Mouse (Mus musculus) heart, postnatal 0 days (tissue): Measurements from ENCODE around the gene Tmem131l. TPM values are rescaled to one million over a fixed set of nuclear protein-coding genes. Genes with fewer than 3 reads are reported as not detected.

Source experiments
- ATAC-seq: fragments of 200-750 bp; cut with Nextera tagmentation; 2 replicates; pipeline ENCODE4 v1.8.0; 2017; ENCODE audit warnings: low read depth, moderate number of reproducible peaks, moderate library complexity; ENCODE audit not compliant: insufficient read depth
- DNase-seq: peaks from one replicate; pipeline ENCODE4 v3.0.0-alpha.2; 2016; ENCODE audit warnings: low spot score
- H3K27ac ChIP-seq: fragments of 300-500 bp; sonication (generic); 2 replicates; pipeline ENCODE4 v1.5.1; 2014; ENCODE audit warnings: low read depth, mild to moderate bottlenecking
- H3K27me3 ChIP-seq: fragments of 300-500 bp; sonication (generic); 2 replicates; pipeline ENCODE4 v1.6.1; 2014; ENCODE audit warnings: low read length, mixed read lengths; ENCODE audit not compliant: control insufficient read depth, insufficient read depth
- H3K36me3 ChIP-seq: fragments of 300-500 bp; sonication (generic); replicated peaks from 2 replicates; pipeline ENCODE4 v1.6.1; 2014; ENCODE audit warnings: low read length, mixed read lengths; ENCODE audit not compliant: control insufficient read depth, insufficient read depth
- H3K4me1 ChIP-seq: fragments of 300-500 bp; sonication (generic); 2 replicates; pipeline ENCODE4 v1.6.1; 2014; ENCODE audit warnings: antibody characterized with exemption; ENCODE audit not compliant: control insufficient read depth, insufficient read depth
- H3K4me2 ChIP-seq: fragments of 300-500 bp; sonication (generic); 2 replicates; pipeline ENCODE4 v1.6.1; 2014; ENCODE audit warnings: low read depth, mild to moderate bottlenecking, low read length, moderate library complexity
- H3K4me3 ChIP-seq: fragments of 300-500 bp; sonication (generic); 2 replicates; pipeline ENCODE4 v1.5.1; 2014; ENCODE audit warnings: low read depth, low read length
- H3K9ac ChIP-seq: fragments of 300-500 bp; sonication (generic); replicated peaks from 2 replicates; pipeline ENCODE4 v1.6.1; 2014; ENCODE audit warnings: low read depth, low read length, mixed read lengths
- H3K9me3 ChIP-seq: fragments of 300-500 bp; sonication (generic); replicated peaks from 2 replicates; pipeline ENCODE4 v1.6.1; 2016; ENCODE audit warnings: low read length; ENCODE audit not compliant: control insufficient read depth
- CTCF ChIP-seq: IDR thresholded peaks from 2 replicates; pipeline ENCODE4 v1.5.1; 2016; ENCODE audit warnings: antibody characterized with exemption, control low read depth, low read depth
- EP300 ChIP-seq: IDR thresholded peaks from 2 replicates; pipeline ENCODE4 v1.6.1; 2016; ENCODE audit warnings: antibody characterized with exemption, low read depth
- WGBS: fragments of 180-500 bp; shearing (Covaris S2); extraction: QIAGEN DNeasy Blood & Tissue Kit; methylation state at CpG from one replicate; pipeline ENCODE4 v1.1.7; 2014; 5-methylcytosine and 5-hydroxymethylcytosine counted together
- polyA plus RNA-seq: library from polyadenylated mRNA; unstranded; fragments of >200 nt; fragmentation: Nextera tagmentation; extraction: Ambion mirVana; gene quantifications from 2 replicates; pipeline ENCODE4 v1.2.1, GENCODE M21; 2015
- total RNA-seq: library from RNA; depleted of rRNA; stranded (reverse); fragments of >200 nt; gene quantifications from 2 replicates; pipeline ENCODE4 v1.2.3, GENCODE M21; 2014; ENCODE audit warnings: low replicate concordance

Gene Tmem131l
- total and polyA plus RNA-seq, 2 experiments from 2014 or later = 16.5 to 32.6 TPM

DNA sequence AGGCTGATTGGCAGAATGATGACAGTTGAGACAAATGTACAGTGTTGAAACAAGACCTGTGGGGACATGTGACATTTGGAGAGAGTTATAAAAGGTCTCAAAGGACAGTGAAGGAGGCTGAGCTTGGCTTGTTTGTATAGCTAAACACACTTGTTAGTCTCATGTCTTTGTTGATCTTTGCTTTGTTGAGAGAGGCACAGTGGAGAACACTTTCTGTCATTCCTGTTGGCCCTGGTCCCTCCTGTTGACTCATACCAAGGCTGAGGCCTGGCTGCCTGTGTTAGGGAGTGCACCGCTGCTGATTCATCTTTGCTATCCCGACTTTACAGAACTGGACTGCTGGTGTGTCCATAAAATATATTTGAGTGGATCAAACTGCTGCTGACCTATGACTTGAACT is 174.8 kb downstream of the Tmem131l start:
- DNase-seq = no peak
- no peak for ATAC-seq
- H3K27me3 ChIP-seq = no peaks in the 10 kb centered on the region
- H3K9ac ChIP-seq = no peak overlapping the region
- peaks cover 9% of the 10 kb centered on the region for H3K4me1 ChIP-seq
- H3K27ac ChIP-seq = no peak overlapping the region
- H3K36me3 ChIP-seq = no peaks in the 10 kb centered on the region
- H3K4me3 ChIP-seq = no peak overlapping the region
- TF ChIP-seq EP300 (no peak), CTCF (no peak)
- WGBS = 78% methylated on average over 2 of the region's 2 CpGs
- no peak overlapping the region for H3K4me2 ChIP-seq
- no peaks in the 10 kb centered on the region for H3K9me3 ChIP-seq

GRCm38 (mm10) chr3:83864064-83864548 is 175.9 kb downstream of the Tmem131l start:
- DNase-seq = no peak
- H3K9me3 ChIP-seq = no peaks in the 10 kb centered on the region
- TF ChIP-seq CTCF = no peak
- TF ChIP-seq EP300 = no peak

DNA sequence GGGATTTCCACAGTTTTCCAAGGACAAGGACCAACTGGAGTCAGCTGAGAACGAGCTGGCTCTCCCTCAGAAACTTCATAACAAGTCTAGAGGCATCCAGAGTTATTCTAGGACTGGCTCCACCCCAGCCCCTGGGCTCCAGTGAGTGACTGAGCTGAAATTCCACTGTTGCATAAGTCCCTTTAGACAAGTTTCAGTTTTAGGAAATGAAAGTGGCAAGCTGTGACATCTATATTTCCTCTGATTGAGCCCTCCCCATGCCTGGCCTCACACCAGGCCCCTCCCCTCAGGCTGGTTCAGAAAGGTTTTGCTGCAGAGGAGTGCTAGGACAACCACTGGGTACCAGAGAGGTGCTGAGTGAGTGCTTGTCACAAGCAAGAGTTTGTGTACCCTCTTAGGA is 177.0 kb downstream of the Tmem131l start:
- Histone ChIP-seq H3K4me2 (peak overlapping the region; percentile 47), H3K4me3 (peak overlapping the region; percentile 8), H3K4me1 (peaks cover 9% of the 10 kb centered on the region), H3K36me3 (no peaks in the 10 kb centered on the region), H3K9ac (no peak overlapping the region; the same call in 1 of the 2 replicates), H3K27me3 (no peaks in the 10 kb centered on the region), H3K27ac (peak overlapping the region; percentile 84), H3K9me3 (no peaks in the 10 kb centered on the region)
- 0% methylated on average over 1 of the region's 1 CpGs for WGBS
- TF ChIP-seq EP300 (no peak), CTCF (no peak)
- DNase-seq (peak; percentile 85), ATAC-seq (peak; percentile 91)

More at GRCm38 (mm10) chr3:83864064-83864548, 175.9 kb downstream of the Tmem131l start:
- 87% methylated on average over 9 of the region's 9 CpGs for WGBS
- H3K27me3 ChIP-seq = no peaks in the 10 kb centered on the region
- no peak overlapping the region for H3K27ac ChIP-seq
- H3K4me2 ChIP-seq = no peak overlapping the region
- H3K9ac ChIP-seq = no peak overlapping the region
- H3K36me3 ChIP-seq = no peaks in the 10 kb centered on the region
- H3K4me3 ChIP-seq = no peak overlapping the region
- ATAC-seq = no peak
- peaks cover 9% of the 10 kb centered on the region for H3K4me1 ChIP-seq

DNA sequence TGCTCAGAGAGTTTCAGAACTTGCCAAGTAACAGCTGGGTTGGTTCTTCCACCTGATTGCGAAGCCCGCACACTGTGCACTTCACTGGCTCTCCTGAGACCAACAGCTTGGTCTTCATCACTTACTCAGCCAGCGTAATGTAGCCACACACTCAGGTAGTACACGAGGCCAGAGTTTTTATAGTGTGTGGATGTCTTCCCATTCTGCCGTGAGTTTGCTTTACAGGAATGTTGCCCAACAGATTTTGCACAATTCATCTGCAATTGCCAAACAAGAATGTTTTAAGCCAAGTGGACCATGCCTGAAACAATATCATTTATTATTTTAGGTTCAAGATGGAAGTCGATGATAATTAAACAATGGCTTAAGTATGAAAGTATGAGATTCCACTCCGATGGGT is 180.4 kb downstream of the Tmem131l start:
- Histone ChIP-seq H3K9me3 (no peaks in the 10 kb centered on the region), H3K4me3 (no peak overlapping the region), H3K4me2 (no peak overlapping the region), H3K27ac (no peak overlapping the region), H3K9ac (no peak overlapping the region), H3K27me3 (no peaks in the 10 kb centered on the region), H3K36me3 (no peaks in the 10 kb centered on the region), H3K4me1 (peaks cover 9% of the 10 kb centered on the region)
- 80% methylated on average over 7 of the region's 7 CpGs for WGBS
- TF ChIP-seq CTCF = no peak
- ATAC-seq = no peak
- no peak for DNase-seq

- WGBS = 75% methylated on average over 3 of the region's 3 CpGs
- TF ChIP-seq EP300 = no peak
- TF ChIP-seq CTCF = no peak
- H3K27me3 ChIP-seq = no peaks in the 10 kb centered on the region
- H3K4me1 ChIP-seq = peaks cover 9% of the 10 kb centered on the region
- no peak for ATAC-seq
- no peak overlapping the region for H3K4me3 ChIP-seq
- H3K36me3 ChIP-seq = no peaks in the 10 kb centered on the region
- DNase-seq = no peak
- no peak overlapping the region for H3K4me2 ChIP-seq
- H3K9ac ChIP-seq = no peak overlapping the region
- no peaks in the 10 kb centered on the region for H3K9me3 ChIP-seq
- no peak overlapping the region for H3K27ac ChIP-seq
Measured at GRCm38 (mm10) chr3:83859071-83859470, 180.9 kb downstream of the Tmem131l start.

GRCm38 (mm10) chr3:83857621-83858020 is 182.4 kb downstream of the Tmem131l start:
- no peaks in the 10 kb centered on the region for H3K36me3 ChIP-seq
- no peak overlapping the region for H3K27ac ChIP-seq
- peaks cover 4% of the 10 kb centered on the region; the same call in 1 of the 2 replicates for H3K4me1 ChIP-seq
- 85% methylated on average over 13 of the region's 13 CpGs for WGBS
- no peak for ATAC-seq
- H3K9me3 ChIP-seq = no peaks in the 10 kb centered on the region
- no peak overlapping the region for H3K4me2 ChIP-seq
- no peak overlapping the region for H3K9ac ChIP-seq
- no peak for DNase-seq
- TF ChIP-seq EP300 (no peak), CTCF (no peak)
- H3K4me3 ChIP-seq = no peak overlapping the region
- H3K27me3 ChIP-seq = no peaks in the 10 kb centered on the region
